Mouse (Mus musculus) CH12.LX (cell line): ENCODE measurements at regions not wholly inside any gene's neighbourhood (a gene's known extent, or its start where the extent isn't known, plus 50 kb on each side); places are given as distances from the start of the nearest gene placed in this dataset.
A peak's percentile ranks its signal among the peaks of the same experiment; 100 is the strongest.

ENCODE experiments used
- DNase-seq: peaks from one replicate; pipeline ENCODE4 v3.0.0-alpha.2; 2013; ENCODE audit errors: extremely low read depth
- H3K27ac ChIP-seq: 2 replicates; pipeline ENCODE4 v1.5.1; 2012; ENCODE audit warnings: low read depth, mild to moderate bottlenecking, control low read depth, moderate library complexity; ENCODE audit not compliant: insufficient read depth
- H3K27me3 ChIP-seq: replicated peaks from 2 replicates; pipeline ENCODE3; 2012; ENCODE audit warnings: inconsistent platforms
- H3K36me3 ChIP-seq, 2 experiments: replicated peaks in 1 of 2; 2 replicates each; pipeline versions ENCODE3 to v1.6.1; 2012; ENCODE audit warnings: inconsistent platforms in 1 of 2, low read length in 1 of 2, mild to moderate bottlenecking in 1 of 2, mixed read lengths in 1 of 2, moderate library complexity in 1 of 2; ENCODE audit not compliant: control insufficient read depth in 1 of 2, insufficient read depth in 1 of 2
- H3K4me1 ChIP-seq, 2 experiments: 2 replicates each; pipeline ENCODE4 v1.6.1; 2012; ENCODE audit warnings: inconsistent platforms in 1 of 2, moderate library complexity in 1 of 2; ENCODE audit not compliant: insufficient read depth in 2 of 2, control insufficient read depth in 1 of 2
- H3K4me2 ChIP-seq: 2 replicates; pipeline ENCODE4 v1.6.1; 2012; ENCODE audit warnings: low read depth, mild to moderate bottlenecking, control low read depth; ENCODE audit not compliant: poor library complexity, insufficient read depth, severe bottlenecking
- H3K4me3 ChIP-seq, 3 experiments: fragments of 150-350 bp in 1 of 3; sonication (generic) in 1 of 3; replicated peaks in 1 of 3; 2 replicates each; pipeline versions ENCODE3 to v1.5.1; 2011 to 2012; ENCODE audit warnings: low read depth in 2 of 3, low read length in 2 of 3, mild to moderate bottlenecking in 2 of 3, moderate library complexity in 2 of 3, control low read depth in 1 of 3, improper control_type of control experiment in 1 of 3, inconsistent platforms in 1 of 3, mixed read lengths in 1 of 3; ENCODE audit not compliant: poor library complexity in 1 of 3
- H3K79me2 ChIP-seq: replicated peaks from 2 replicates; pipeline ENCODE4 v1.6.1; 2012; ENCODE audit warnings: mild to moderate bottlenecking, moderate library complexity; ENCODE audit not compliant: control insufficient read depth, poor library complexity, insufficient read depth, severe bottlenecking; ENCODE audit errors: extremely low read depth
- H3K9ac ChIP-seq: 2 replicates; pipeline ENCODE4 v1.6.1; 2012; ENCODE audit warnings: low read depth, mild to moderate bottlenecking, control low read depth, moderate library complexity; ENCODE audit not compliant: insufficient read depth
- H3K9me3 ChIP-seq: replicated peaks from 2 replicates; pipeline ENCODE3; 2012; ENCODE audit warnings: low read length, inconsistent platforms, mixed read lengths
- BHLHE40 ChIP-seq: IDR thresholded peaks from 2 replicates; pipeline ENCODE4 v1.6.1; 2011; ENCODE audit warnings: mild to moderate bottlenecking, low read depth, low read length, improper control_type of control experiment
- CHD1 ChIP-seq: IDR thresholded peaks from 2 replicates; pipeline ENCODE4 v1.6.1; 2012; ENCODE audit warnings: low read depth, low read length, improper control_type of control experiment, inconsistent platforms
- CHD2 ChIP-seq: IDR thresholded peaks from 2 replicates; pipeline ENCODE4 v1.6.1; 2011; ENCODE audit warnings: low read length, improper control_type of control experiment
- CTCF ChIP-seq, 2 experiments: IDR thresholded peaks in 1 of 2; conservative IDR thresholded peaks in 1 of 2; 2 replicates each; pipeline ENCODE4 v1.5.1; 2011 to 2012; ENCODE audit warnings: low read depth in 2 of 2, low read length in 2 of 2, improper control_type of control experiment in 1 of 2, inconsistent platforms in 1 of 2, mild to moderate bottlenecking in 1 of 2, moderate library complexity in 1 of 2
- E2F4 ChIP-seq: IDR thresholded peaks from 2 replicates; pipeline ENCODE4 v1.6.1; 2011; ENCODE audit warnings: low read depth, low read length, improper control_type of control experiment; ENCODE audit not compliant: insufficient replicate concordance
- ELF1 ChIP-seq: IDR thresholded peaks from 2 replicates; pipeline ENCODE4 v1.6.1; 2014; ENCODE audit warnings: low read depth, mild to moderate bottlenecking, inconsistent platforms, low read length, improper control_type of control experiment
- EP300 ChIP-seq: IDR thresholded peaks from 2 replicates; pipeline ENCODE4 v1.6.1; 2011; ENCODE audit warnings: low read length, improper control_type of control experiment
- ETS1 ChIP-seq: conservative IDR thresholded peaks from 2 replicates; pipeline ENCODE4 v1.6.1; 2012; ENCODE audit warnings: low read depth, mild to moderate bottlenecking, inconsistent platforms, low read length, improper control_type of control experiment, moderate library complexity
- GABPA ChIP-seq: IDR thresholded peaks from 2 replicates; pipeline ENCODE4 v1.6.1; 2012; ENCODE audit warnings: low read depth, low read length, improper control_type of control experiment, inconsistent platforms; ENCODE audit not compliant: insufficient replicate concordance
- HCFC1 ChIP-seq: IDR thresholded peaks from 2 replicates; pipeline ENCODE4 v1.6.1; 2012; ENCODE audit warnings: low read depth, mild to moderate bottlenecking, inconsistent platforms, low read length, improper control_type of control experiment
- IRF4 ChIP-seq: IDR thresholded peaks from 2 replicates; pipeline ENCODE4 v1.6.1; 2014; ENCODE audit warnings: low read depth, mild to moderate bottlenecking, inconsistent platforms, low read length, improper control_type of control experiment
- JUN ChIP-seq: IDR thresholded peaks from 2 replicates; pipeline ENCODE4 v1.6.1; 2011; ENCODE audit warnings: low read depth, mild to moderate bottlenecking, low read length, improper control_type of control experiment, moderate library complexity; ENCODE audit not compliant: insufficient read depth
- KAT2A ChIP-seq: IDR thresholded peaks from 2 replicates; pipeline ENCODE4 v1.6.1; 2012; ENCODE audit warnings: low read length, improper control_type of control experiment, inconsistent platforms; ENCODE audit not compliant: insufficient replicate concordance
- MAX ChIP-seq: IDR thresholded peaks from 2 replicates; pipeline ENCODE4 v1.6.1; 2011; ENCODE audit warnings: low read length, improper control_type of control experiment
- MAZ ChIP-seq: IDR thresholded peaks from 2 replicates; pipeline ENCODE4 v1.6.1; 2012; ENCODE audit warnings: low read depth, mild to moderate bottlenecking, inconsistent platforms, low read length, improper control_type of control experiment, moderate library complexity
- MEF2A ChIP-seq: IDR thresholded peaks from 2 replicates; pipeline ENCODE4 v1.6.1; 2014; ENCODE audit warnings: low read depth, mild to moderate bottlenecking, inconsistent platforms, low read length, improper control_type of control experiment, borderline replicate concordance
- MXI1 ChIP-seq: IDR thresholded peaks from 2 replicates; pipeline ENCODE4 v1.6.1; 2011; ENCODE audit warnings: mild to moderate bottlenecking, low read depth, low read length, improper control_type of control experiment
- MYC ChIP-seq: IDR thresholded peaks from 2 replicates; pipeline ENCODE4 v1.6.1; 2011; ENCODE audit warnings: low read depth, mild to moderate bottlenecking, improper control_type of control experiment, low read length
- NELFE ChIP-seq: IDR thresholded peaks from 2 replicates; pipeline ENCODE4 v1.6.1; 2011; ENCODE audit warnings: low read depth, low read length, improper control_type of control experiment
- NRF1 ChIP-seq: IDR thresholded peaks from 2 replicates; pipeline ENCODE4 v1.6.1; 2014; ENCODE audit warnings: low read depth, mild to moderate bottlenecking, inconsistent platforms, low read length, improper control_type of control experiment, moderate library complexity
- POLR2A ChIP-seq: IDR thresholded peaks from 2 replicates; pipeline ENCODE4 v1.6.1; 2011; ENCODE audit warnings: low read depth, mild to moderate bottlenecking, improper control_type of control experiment, low read length
- RCOR1 ChIP-seq: conservative IDR thresholded peaks from 2 replicates; pipeline ENCODE4 v1.6.1; 2012; ENCODE audit warnings: low read depth, mild to moderate bottlenecking, inconsistent platforms, low read length, improper control_type of control experiment
- SIN3A ChIP-seq: IDR thresholded peaks from 2 replicates; pipeline ENCODE4 v1.6.1; 2012; ENCODE audit warnings: low read length, improper control_type of control experiment, inconsistent platforms
- SMC3 ChIP-seq: IDR thresholded peaks from 2 replicates; pipeline ENCODE4 v1.6.1; 2011; ENCODE audit warnings: low read depth, low read length, improper control_type of control experiment
- TBP ChIP-seq: conservative IDR thresholded peaks from 2 replicates; pipeline ENCODE4 v1.6.1; 2011; ENCODE audit warnings: low read depth, low read length, improper control_type of control experiment
- TCF12 ChIP-seq: IDR thresholded peaks from 2 replicates; pipeline ENCODE4 v1.6.1; 2014; ENCODE audit warnings: low read depth, mild to moderate bottlenecking, inconsistent platforms, low read length, improper control_type of control experiment
- UBTF ChIP-seq: IDR thresholded peaks from 2 replicates; pipeline ENCODE4 v1.6.1; 2012; ENCODE audit warnings: low read depth, mild to moderate bottlenecking, inconsistent platforms, low read length, improper control_type of control experiment, moderate library complexity
- USF1 ChIP-seq: IDR thresholded peaks from 2 replicates; pipeline ENCODE4 v1.6.1; 2014; ENCODE audit warnings: low read depth, mild to moderate bottlenecking, inconsistent platforms, low read length, improper control_type of control experiment
- USF2 ChIP-seq: conservative IDR thresholded peaks from 2 replicates; pipeline ENCODE4 v1.6.1; 2011; ENCODE audit warnings: low read depth, low read length, improper control_type of control experiment
- ZKSCAN1 ChIP-seq: IDR thresholded peaks from 2 replicates; pipeline ENCODE4 v1.6.1; 2012; ENCODE audit warnings: low read depth, inconsistent platforms, low read length, improper control_type of control experiment, borderline replicate concordance
- ZMIZ1 ChIP-seq: IDR thresholded peaks from 2 replicates; pipeline ENCODE4 v1.6.1; 2012; ENCODE audit warnings: low read depth, mild to moderate bottlenecking, inconsistent platforms, low read length, improper control_type of control experiment
- ZNF384 ChIP-seq: IDR thresholded peaks from 2 replicates; pipeline ENCODE4 v1.6.1; 2012; ENCODE audit warnings: low read depth, low read length, improper control_type of control experiment, inconsistent platforms
- dilution Hi-C: fragments of 300-500 bp; cut with MboI; formaldehyde crosslinking; loops from 2 replicates; pipeline ENCODE4 v1.14.3; 2020; ENCODE audit warnings: low sequenced_read_pairs; ENCODE audit not compliant: extremely low pct_unique_long_range_greater_than_20kb, extremely low pct_ligation_motif_present
- in situ Hi-C: fragments of 300-500 bp; cut with MboI; formaldehyde crosslinking; loops from 3 replicates; pipeline ENCODE4 v1.14.3; 2019; ENCODE audit warnings: low sequenced_read_pairs, low pct_ligation_motif_present, low pct_unique_long_range_greater_than_20kb, mixed read lengths

- TF ChIP-seq IRF4 (no peak; the same call in 1 of the 2 replicates), ETS1 (no peak; the same call in none of the 2 replicates), USF2 (no peak), NELFE (peak; percentile 38; the same call in 1 of the 2 replicates), MEF2A (peak; percentile 52; the same call in 1 of the 2 replicates), TCF12 (peak; percentile 73), KAT2A (0 out of 2 replicates have a peak, but pooled peaks have one; percentile 29), EP300 (peak; percentile 67; the same call in 1 of the 2 replicates), MAX (peak; percentile 79), ZKSCAN1 (no peak), TBP (peak; percentile 64; the same call in 1 of the 2 replicates), CTCF (conservative IDR thresholded peaks at IDR 0.05 in 1 of 2, IDR thresholded peaks at IDR 0.05 in 1 of 2; ENCODE audit: low read depth in 2 of 2, low read length in 2 of 2) (no peak), SIN3A (peak; percentile 87), CHD2 (peak; percentile 40), RCOR1 (no peak), MYC (peak; percentile 66), NRF1 (no peak), ZMIZ1 (peak; percentile 82), SMC3 (no peak)
Measured at GRCm38 (mm10) chr17:29431553-29432297, 58.8 kb upstream of the Pim1 start (continued).

GRCm38 (mm10) chr17:29432666-29433065 is 57.9 kb upstream of the Pim1 start:
- no peak; the same call in 1 of the 2 replicates for TF ChIP-seq MAZ
- TF ChIP-seq CTCF (conservative IDR thresholded peaks at IDR 0.05 in 1 of 2, IDR thresholded peaks at IDR 0.05 in 1 of 2; ENCODE audit: low read depth in 2 of 2, low read length in 2 of 2): no peak
- no peak for TF ChIP-seq GABPA
- TF ChIP-seq EP300: no peak
- TF ChIP-seq SIN3A: no peak
- TF ChIP-seq NELFE: no peak
- TF ChIP-seq USF1: no peak
- TF ChIP-seq USF2: no peak
- TF ChIP-seq ETS1: no peak
- TF ChIP-seq KAT2A: no peak
- TF ChIP-seq E2F4: no peak
- TF ChIP-seq ZMIZ1: peak; percentile 65; the same call in 1 of the 2 replicates
- no peak; the same call in 1 of the 2 replicates for TF ChIP-seq MYC
- TF ChIP-seq POLR2A: 0 out of 2 replicates have a peak, but pooled peaks have one; percentile 3
- TF ChIP-seq MXI1: no peak
- TF ChIP-seq NRF1: no peak
- TF ChIP-seq JUN: no peak
- TF ChIP-seq SMC3: no peak
- no peak for TF ChIP-seq CHD1
- TF ChIP-seq TBP: no peak
- TF ChIP-seq HCFC1: peak; percentile 58
- TF ChIP-seq UBTF: no peak
- no peak for TF ChIP-seq IRF4
- TF ChIP-seq BHLHE40: no peak; the same call in 1 of the 2 replicates
- TF ChIP-seq ZNF384: no peak
- no peak for TF ChIP-seq ZKSCAN1
- 0 out of 2 replicates have a peak, but pooled peaks have one; percentile 35 for TF ChIP-seq ELF1
- H3K4me1 ChIP-seq: peaks cover 22 to 49% of the 10 kb centered on the region in 2 experiments
- in situ Hi-C loops: loop anchor here (5.0 kb wide), 1 partner anchor 35 kb away; no protein-coding TSS in a partner anchor

More at GRCm38 (mm10) chr17:29432666-29433065, 57.9 kb upstream of the Pim1 start:
- Histone ChIP-seq H3K27me3 (no peaks in the 10 kb centered on the region), H3K36me3 (peaks cover 3 to 52% of the 10 kb centered on the region in 2 experiments), H3K9me3 (peaks cover 4% of the 10 kb centered on the region), H3K4me3 (peak overlapping the region; percentile 21 to 88 (median 83)), H3K4me2 (peak overlapping the region; percentile 85), H3K79me2 (peaks cover 16% of the 10 kb centered on the region), H3K9ac (peak overlapping the region; percentile 58; the same call in 1 of the 2 replicates), H3K27ac (peak overlapping the region; percentile 90)
- peak; percentile 66 for DNase-seq
- dilution Hi-C loops: no loop called here
